26 mouse cellular contexts compared by ENCODE assay signal in genomic region chr7:67062571-67062970, GRCm38 (mm10).
"Had no signal": no experiment of that assay in that cellular context is flagged by ENCODE, and none has a peak within 500 bp of the region (broad histone marks: within the 10 kb centered on the region; RNA-seq: fewer than 3 reads in every experiment).

No protein-coding gene starts in this region.

- H3K4me3 ChIP-seq: heart, embryonic 10.5 days; heart, embryonic 13.5 days; heart, embryonic 15.5 days; hindbrain, embryonic 10.5 days; hindbrain, embryonic 12.5 days; hindbrain, embryonic 13.5 days; hindbrain, embryonic 15.5 days; intestine, embryonic 15.5 days; kidney, embryonic 15.5 days; layer of hippocampus, adult 2 months had no signal

- H3K27me3 ChIP-seq: heart, embryonic 13.5 days; heart, embryonic 15.5 days; hindbrain, embryonic 12.5 days; hindbrain, embryonic 13.5 days; hindbrain, embryonic 15.5 days; intestine, embryonic 15.5 days; kidney, embryonic 15.5 days had no signal

- H3K9ac ChIP-seq: heart, embryonic 13.5 days; heart, embryonic 15.5 days; hindbrain, embryonic 12.5 days; hindbrain, embryonic 13.5 days; hindbrain, embryonic 14.5 days; hindbrain, embryonic 15.5 days; intestine, embryonic 15.5 days; kidney, embryonic 15.5 days had no signal

- H3K36me3 ChIP-seq: heart, embryonic 10.5 days; heart, embryonic 13.5 days; heart, embryonic 15.5 days; hindbrain, embryonic 10.5 days; hindbrain, embryonic 12.5 days; hindbrain, embryonic 13.5 days; hindbrain, embryonic 15.5 days; intestine, embryonic 15.5 days; kidney, embryonic 15.5 days had no signal

- H3K4me2 ChIP-seq: heart, embryonic 11.5 days; heart, embryonic 13.5 days; heart, embryonic 15.5 days; hindbrain, embryonic 12.5 days; hindbrain, embryonic 13.5 days; hindbrain, embryonic 14.5 days; hindbrain, embryonic 15.5 days; intestine, embryonic 15.5 days; kidney, embryonic 15.5 days had no signal

- H3K9me3 ChIP-seq: heart, embryonic 10.5 days; heart, embryonic 13.5 days; heart, embryonic 15.5 days; hindbrain, embryonic 10.5 days; hindbrain, embryonic 12.5 days; hindbrain, embryonic 13.5 days; hindbrain, embryonic 15.5 days; intestine, embryonic 15.5 days; kidney, embryonic 15.5 days had no signal

- DNase-seq: heart, postnatal 14 days; heart, postnatal 4 days; kidney, adult 11 months; kidney, postnatal 14 days; kidney, postnatal 36 days; kidney, postnatal 4 days; layer of hippocampus, adult 9-11 months; layer of hippocampus, postnatal 36 days had no signal

- H3K27ac ChIP-seq: heart, embryonic 10.5 days; heart, embryonic 13.5 days; heart, embryonic 15.5 days; hindbrain, embryonic 10.5 days; hindbrain, embryonic 12.5 days; hindbrain, embryonic 13.5 days; hindbrain, embryonic 14.5 days; hindbrain, embryonic 15.5 days; hindbrain, postnatal 0 days; intestine, embryonic 15.5 days; kidney, embryonic 15.5 days; kidney, postnatal 0 days; layer of hippocampus, adult 2 months had no signal

- H3K4me1 ChIP-seq: hindbrain, embryonic 10.5 days; hindbrain, embryonic 13.5 days; hindbrain, embryonic 15.5 days; intestine, embryonic 15.5 days; kidney, embryonic 15.5 days had no signal

- ATAC-seq: hindbrain, embryonic 16.5 days; hindbrain, postnatal 0 days; inflammation-experienced regulatory T-cells, adult 6 months; intestine, embryonic 15.5 days; intestine, embryonic 16.5 days; intestine, postnatal 0 days had no signal
